Mouse (Mus musculus): Measurements from ENCODE around the gene Msantd2. TPM values are rescaled to one million over a fixed set of nuclear protein-coding genes. Genes with fewer than 3 reads are reported as not detected.
A peak's percentile ranks its signal among the peaks of the same experiment; 100 is the strongest.

The Msantd2 gene
- polyA plus RNA-seq, 1 experiment from 2014 or later, result 33.0 TPM

GRCm38 (mm10) chr9:37459665-37460042, 29.5 kb upstream of the Msantd2 start:
- Histone ChIP-seq H3K4me3 (ENCODE audit: low read depth, low read length) (peak overlapping the region; percentile 40), H3K27me3 (ENCODE audit: control insufficient read depth, insufficient read depth, low read length) (peaks cover 72% of the 10 kb centered on the region), H3K27ac (replicated peaks; ENCODE audit: low read depth, low read length) (no peak overlapping the region), H3K4me2 (ENCODE audit: low read depth, low read length) (peak overlapping the region; percentile 89), H3K4me1 (ENCODE audit: control insufficient read depth, insufficient read depth, low read length) (0 out of 2 replicates have a peak, but pooled peaks cover 6% of the 10 kb centered on the region), H3K9me3 (replicated peaks; ENCODE audit: control insufficient read depth, low read length) (no peaks in the 10 kb centered on the region), H3K36me3 (replicated peaks; ENCODE audit: control insufficient read depth, insufficient read depth, low read depth, low read length) (no peaks in the 10 kb centered on the region), H3K9ac (replicated peaks; ENCODE audit: low read length) (no peak overlapping the region)
- DNase-seq (ENCODE audit: low spot score) (no peak), ATAC-seq (replicated peaks; ENCODE audit: insufficient number of reproducible peaks, low FRiP score, low TSS enrichment, low read depth) (no peak)
- WGBS, result 0% methylated on average over 9 of the region's 9 CpGs

GRCm38 (mm10) chr9:37460043-37460960, 28.8 kb upstream of the Msantd2 start:
- H3K9me3 ChIP-seq (replicated peaks; ENCODE audit: control insufficient read depth, low read length), result no peaks in the 10 kb centered on the region
- H3K4me1 ChIP-seq (ENCODE audit: control insufficient read depth, insufficient read depth, low read length), result 0 out of 2 replicates have a peak, but pooled peaks cover 6% of the 10 kb centered on the region
- peak; percentile 50 for DNase-seq (ENCODE audit: low spot score)
- H3K27ac ChIP-seq (replicated peaks; ENCODE audit: low read depth, low read length), result no peak overlapping the region
- peak overlapping the region; percentile 40 for H3K4me3 ChIP-seq (ENCODE audit: low read depth, low read length)
- H3K36me3 ChIP-seq (replicated peaks; ENCODE audit: control insufficient read depth, insufficient read depth, low read depth, low read length), result no peaks in the 10 kb centered on the region
- peaks cover 69% of the 10 kb centered on the region for H3K27me3 ChIP-seq (ENCODE audit: control insufficient read depth, insufficient read depth, low read length)
- WGBS, result under 1% methylated on average over 81 of the region's 81 CpGs
- peak overlapping the region; percentile 89 for H3K4me2 ChIP-seq (ENCODE audit: low read depth, low read length)
- ATAC-seq (replicated peaks; ENCODE audit: insufficient number of reproducible peaks, low FRiP score, low TSS enrichment, low read depth), result peak; percentile 69; the same call in 1 of the 2 replicates
- peak overlapping the region; percentile 41 for H3K9ac ChIP-seq (replicated peaks; ENCODE audit: low read length)

DNA sequence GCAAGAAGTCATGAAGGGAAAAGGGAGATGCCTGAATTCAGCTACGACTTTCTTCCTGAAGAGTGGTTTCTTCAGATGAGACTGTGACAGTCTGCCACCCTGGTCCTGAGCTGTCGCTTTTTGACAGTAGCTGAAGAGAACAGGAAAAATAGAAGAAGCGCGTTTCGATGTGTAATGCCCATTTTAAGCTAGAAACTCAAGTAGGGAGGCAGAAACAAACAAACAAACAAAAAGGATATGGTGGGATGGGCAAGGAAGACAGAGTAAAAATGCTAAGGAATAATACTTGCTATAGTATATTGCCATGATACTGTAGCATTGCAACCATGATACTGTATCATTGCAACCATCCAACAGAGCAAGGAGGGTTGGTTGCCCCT, 28.2 kb upstream of the Msantd2 start:
- DNase-seq (ENCODE audit: low spot score), result no peak
- peak overlapping the region; percentile 40 for H3K4me3 ChIP-seq (ENCODE audit: low read depth, low read length)
- H3K36me3 ChIP-seq (replicated peaks; ENCODE audit: control insufficient read depth, insufficient read depth, low read depth, low read length), result no peaks in the 10 kb centered on the region
- peaks cover 62% of the 10 kb centered on the region for H3K27me3 ChIP-seq (ENCODE audit: control insufficient read depth, insufficient read depth, low read length)
- WGBS, result 8% methylated on average over 5 of the region's 5 CpGs
- no peak overlapping the region for H3K27ac ChIP-seq (replicated peaks; ENCODE audit: low read depth, low read length)
- no peaks in the 10 kb centered on the region for H3K9me3 ChIP-seq (replicated peaks; ENCODE audit: control insufficient read depth, low read length)
- peak overlapping the region; percentile 89; the same call in 1 of the 2 replicates for H3K4me2 ChIP-seq (ENCODE audit: low read depth, low read length)
- no peak for ATAC-seq (replicated peaks; ENCODE audit: insufficient number of reproducible peaks, low FRiP score, low TSS enrichment, low read depth)
- H3K9ac ChIP-seq (replicated peaks; ENCODE audit: low read length), result no peak overlapping the region
- 0 out of 2 replicates have a peak, but pooled peaks cover 6% of the 10 kb centered on the region for H3K4me1 ChIP-seq (ENCODE audit: control insufficient read depth, insufficient read depth, low read length)

GRCm38 (mm10) chr9:37461571-37461970, 27.5 kb upstream of the Msantd2 start:
- Histone ChIP-seq H3K9ac (replicated peaks; ENCODE audit: low read length) (no peak overlapping the region), H3K27me3 (ENCODE audit: control insufficient read depth, insufficient read depth, low read length) (peaks cover 56% of the 10 kb centered on the region), H3K9me3 (replicated peaks; ENCODE audit: control insufficient read depth, low read length) (no peaks in the 10 kb centered on the region), H3K4me3 (ENCODE audit: low read depth, low read length) (no peak overlapping the region), H3K4me1 (ENCODE audit: control insufficient read depth, insufficient read depth, low read length) (0 out of 2 replicates have a peak, but pooled peaks cover 6% of the 10 kb centered on the region), H3K4me2 (ENCODE audit: low read depth, low read length) (no peak overlapping the region), H3K27ac (replicated peaks; ENCODE audit: low read depth, low read length) (no peak overlapping the region), H3K36me3 (replicated peaks; ENCODE audit: control insufficient read depth, insufficient read depth, low read depth, low read length) (no peaks in the 10 kb centered on the region)
- ATAC-seq (replicated peaks; ENCODE audit: insufficient number of reproducible peaks, low FRiP score, low TSS enrichment, low read depth), result no peak
- DNase-seq (ENCODE audit: low spot score), result no peak
- 11% methylated on average over 3 of the region's 3 CpGs for whole genome bisulfite sequencing

GRCm38 (mm10) chr9:37462764-37463163, 26.4 kb upstream of the Msantd2 start:
- H3K36me3 ChIP-seq (replicated peaks; ENCODE audit: control insufficient read depth, insufficient read depth, low read depth, low read length), result no peaks in the 10 kb centered on the region
- WGBS, result 16% methylated on average over 7 of the region's 7 CpGs
- no peaks in the 10 kb centered on the region for H3K9me3 ChIP-seq (replicated peaks; ENCODE audit: control insufficient read depth, low read length)

GRCm38 (mm10) chr9:37473611-37474125, 15.5 kb upstream of the Msantd2 start:
- Histone ChIP-seq H3K4me3 (ENCODE audit: low read depth, low read length) (no peak overlapping the region), H3K36me3 (replicated peaks; ENCODE audit: control insufficient read depth, insufficient read depth, low read depth, low read length) (no peaks in the 10 kb centered on the region), H3K27me3 (ENCODE audit: control insufficient read depth, insufficient read depth, low read length) (no peaks in the 10 kb centered on the region), H3K9me3 (replicated peaks; ENCODE audit: control insufficient read depth, low read length) (no peaks in the 10 kb centered on the region), H3K9ac (replicated peaks; ENCODE audit: low read length) (no peak overlapping the region), H3K27ac (replicated peaks; ENCODE audit: low read depth, low read length) (no peak overlapping the region), H3K4me1 (ENCODE audit: control insufficient read depth, insufficient read depth, low read length) (no peaks in the 10 kb centered on the region), H3K4me2 (ENCODE audit: low read depth, low read length) (no peak overlapping the region)
- DNase-seq (ENCODE audit: low spot score), result no peak
- no peak for ATAC-seq (replicated peaks; ENCODE audit: insufficient number of reproducible peaks, low FRiP score, low TSS enrichment, low read depth)
- WGBS, result 62% methylated on average over 3 of the region's 3 CpGs

More at GRCm38 (mm10) chr9:37462764-37463163, 26.4 kb upstream of the Msantd2 start:
- ATAC-seq (replicated peaks; ENCODE audit: insufficient number of reproducible peaks, low FRiP score, low TSS enrichment, low read depth) (no peak), DNase-seq (ENCODE audit: low spot score) (peak; percentile 77)
- Histone ChIP-seq H3K4me1 (ENCODE audit: control insufficient read depth, insufficient read depth, low read length) (0 out of 2 replicates have a peak, but pooled peaks cover 6% of the 10 kb centered on the region), H3K4me3 (ENCODE audit: low read depth, low read length) (no peak overlapping the region), H3K27me3 (ENCODE audit: control insufficient read depth, insufficient read depth, low read length) (peaks cover 44% of the 10 kb centered on the region), H3K27ac (replicated peaks; ENCODE audit: low read depth, low read length) (no peak overlapping the region), H3K4me2 (ENCODE audit: low read depth, low read length) (no peak overlapping the region), H3K9ac (replicated peaks; ENCODE audit: low read length) (no peak overlapping the region)

GRCm38 (mm10) chr9:37474923-37475322, 14.2 kb upstream of the Msantd2 start:
- ATAC-seq (replicated peaks; ENCODE audit: insufficient number of reproducible peaks, low FRiP score, low TSS enrichment, low read depth) (no peak), DNase-seq (ENCODE audit: low spot score) (no peak)
- Histone ChIP-seq H3K9me3 (replicated peaks; ENCODE audit: control insufficient read depth, low read length) (no peaks in the 10 kb centered on the region), H3K4me1 (ENCODE audit: control insufficient read depth, insufficient read depth, low read length) (no peaks in the 10 kb centered on the region), H3K27me3 (ENCODE audit: control insufficient read depth, insufficient read depth, low read length) (no peaks in the 10 kb centered on the region), H3K9ac (replicated peaks; ENCODE audit: low read length) (no peak overlapping the region), H3K4me2 (ENCODE audit: low read depth, low read length) (no peak overlapping the region), H3K4me3 (ENCODE audit: low read depth, low read length) (no peak overlapping the region), H3K27ac (replicated peaks; ENCODE audit: low read depth, low read length) (no peak overlapping the region), H3K36me3 (replicated peaks; ENCODE audit: control insufficient read depth, insufficient read depth, low read depth, low read length) (no peaks in the 10 kb centered on the region)
- WGBS, result 89% methylated on average over 7 of the region's 7 CpGs

GRCm38 (mm10) chr9:37485146-37485545, 4.0 kb upstream of the Msantd2 start:
- ATAC-seq (replicated peaks; ENCODE audit: insufficient number of reproducible peaks, low FRiP score, low TSS enrichment, low read depth) (no peak), DNase-seq (ENCODE audit: low spot score) (no peak)
- Histone ChIP-seq H3K4me2 (ENCODE audit: low read depth, low read length) (no peak overlapping the region), H3K4me1 (ENCODE audit: control insufficient read depth, insufficient read depth, low read length) (no peaks in the 10 kb centered on the region), H3K4me3 (ENCODE audit: low read depth, low read length) (no peak overlapping the region), H3K27ac (replicated peaks; ENCODE audit: low read depth, low read length) (no peak overlapping the region), H3K27me3 (ENCODE audit: control insufficient read depth, insufficient read depth, low read length) (no peaks in the 10 kb centered on the region), H3K9ac (replicated peaks; ENCODE audit: low read length) (no peak overlapping the region), H3K9me3 (replicated peaks; ENCODE audit: control insufficient read depth, low read length) (no peaks in the 10 kb centered on the region), H3K36me3 (replicated peaks; ENCODE audit: control insufficient read depth, insufficient read depth, low read depth, low read length) (no peaks in the 10 kb centered on the region)
- 59% methylated on average over 5 of the region's 5 CpGs for WGBS
